14 mouse cellular contexts compared by ENCODE assay signal in genomic region chr8:117484731-117485130, GRCm38 (mm10).
"Had no signal": no experiment of that assay in that cellular context is flagged by ENCODE, and none has a peak within 500 bp of the region (broad histone marks: within the 10 kb centered on the region; RNA-seq: fewer than 3 reads in every experiment).

No protein-coding gene starts in this region.

- H3K27ac ChIP-seq: midbrain, embryonic 10.5 days; midbrain, embryonic 12.5 days; neural tube, embryonic 12.5 days; stomach, embryonic 15.5 days; stomach, postnatal 0 days had no signal

- H3K36me3 ChIP-seq: midbrain, embryonic 10.5 days; midbrain, embryonic 12.5 days; neural tube, embryonic 12.5 days; stomach, embryonic 15.5 days had no signal

- H3K27me3 ChIP-seq: midbrain, embryonic 12.5 days; neural tube, embryonic 12.5 days; stomach, embryonic 15.5 days had no signal

- H3K9me3 ChIP-seq: midbrain, embryonic 10.5 days; midbrain, embryonic 12.5 days; neural tube, embryonic 12.5 days; stomach, embryonic 15.5 days had no signal

- H3K4me3 ChIP-seq: midbrain, embryonic 10.5 days; midbrain, embryonic 12.5 days; neural tube, embryonic 12.5 days; stomach, embryonic 15.5 days had no signal

- DNase-seq: lung, adult 18-20 months; lung, embryonic 14.5 days; lung, postnatal 10 days; lung, postnatal 4 days; midbrain, embryonic 14.5 days; right cerebral cortex, postnatal 14 days; thymus, adult 2 months; thymus, postnatal 25 days; thymus, postnatal 4 days had no signal

- H3K4me2 ChIP-seq: lung, embryonic 14.5 days; midbrain, embryonic 12.5 days; neural tube, embryonic 12.5 days; stomach, embryonic 15.5 days had no signal

- H3K4me1 ChIP-seq: midbrain, embryonic 10.5 days; midbrain, embryonic 12.5 days; neural tube, embryonic 12.5 days; stomach, embryonic 15.5 days had no signal

- H3K9ac ChIP-seq: lung, embryonic 14.5 days; midbrain, embryonic 12.5 days; neural tube, embryonic 12.5 days; stomach, embryonic 15.5 days had no signal
